Mouse (Mus musculus): ENCODE measurements around the gene Zfp219.

- no peak for TF ChIP-seq CTCF (conservative IDR thresholded peaks at IDR 0.05; ENCODE audit: low read length)
- no peak for TF ChIP-seq POU5F1 (IDR thresholded peaks at IDR 0.05; ENCODE audit: borderline replicate concordance, low read length)
These were observed 3.7 kb downstream of the Zfp219 start for GRCm38 (mm10) chr14:52016625-52017405.
